Mouse (Mus musculus) G1E (cell line): ENCODE measurements at regions not wholly inside any gene's neighbourhood (a gene's known extent, or its start where the extent isn't known, plus 50 kb on each side); places are given as distances from the start of the nearest gene placed in this dataset.

Source experiments
- CTCF ChIP-seq: IDR thresholded peaks from 2 replicates; pipeline ENCODE4 v1.5.1; 2012; ENCODE audit warnings: low read depth, low read length, inconsistent platforms, mixed read lengths
- GATA1 ChIP-seq: IDR thresholded peaks from 2 replicates; pipeline ENCODE4 v1.6.1; 2012; ENCODE audit warnings: borderline replicate concordance, low read length, inconsistent platforms, mixed read lengths

DNA sequence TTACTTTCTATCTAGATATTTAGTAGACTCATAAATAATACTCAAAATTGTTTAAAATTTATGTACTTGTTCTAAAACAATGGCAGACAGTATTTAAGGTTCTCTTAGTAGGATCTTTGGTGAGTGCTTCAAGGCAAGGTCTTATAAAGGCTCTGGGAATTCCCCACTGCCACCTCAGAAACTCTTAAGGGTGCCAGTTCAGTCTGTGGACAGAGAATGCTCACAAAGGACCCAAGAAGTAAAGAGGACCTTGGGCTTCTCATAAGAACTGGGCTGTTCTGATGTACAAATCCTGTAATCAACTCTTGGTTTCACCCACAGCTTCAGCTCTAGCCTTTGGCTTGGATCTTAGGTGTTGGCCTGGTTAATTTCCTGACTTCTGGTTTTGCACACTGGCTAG, 358.8 kb upstream of the Zeb2 start:
- TF ChIP-seq CTCF (no peak), GATA1 (no peak)
